Mouse (Mus musculus) frontal cortex, adult 2 months (tissue): ENCODE measurements around the gene Ssbp3. TPM values are rescaled to one million over a fixed set of nuclear protein-coding genes. Genes with fewer than 3 reads are reported as not detected.

ENCODE experiments used
- DNase-seq, 2 experiments: peaks; one replicate each; pipeline ENCODE4 v3.0.0; 2022; ENCODE audit warnings: low spot score in 1 of 2; ENCODE audit errors: extremely low spot score in 1 of 2
- polyA plus RNA-seq: library from polyadenylated mRNA; depleted of rRNA; stranded (reverse); fragments of >200 nt; gene quantifications from 2 replicates; pipeline ENCODE4 v1.2.3, GENCODE M21; 2012

Ssbp3 gene
- polyA plus RNA-seq, 1 experiment, result 95.6 TPM

DNA sequence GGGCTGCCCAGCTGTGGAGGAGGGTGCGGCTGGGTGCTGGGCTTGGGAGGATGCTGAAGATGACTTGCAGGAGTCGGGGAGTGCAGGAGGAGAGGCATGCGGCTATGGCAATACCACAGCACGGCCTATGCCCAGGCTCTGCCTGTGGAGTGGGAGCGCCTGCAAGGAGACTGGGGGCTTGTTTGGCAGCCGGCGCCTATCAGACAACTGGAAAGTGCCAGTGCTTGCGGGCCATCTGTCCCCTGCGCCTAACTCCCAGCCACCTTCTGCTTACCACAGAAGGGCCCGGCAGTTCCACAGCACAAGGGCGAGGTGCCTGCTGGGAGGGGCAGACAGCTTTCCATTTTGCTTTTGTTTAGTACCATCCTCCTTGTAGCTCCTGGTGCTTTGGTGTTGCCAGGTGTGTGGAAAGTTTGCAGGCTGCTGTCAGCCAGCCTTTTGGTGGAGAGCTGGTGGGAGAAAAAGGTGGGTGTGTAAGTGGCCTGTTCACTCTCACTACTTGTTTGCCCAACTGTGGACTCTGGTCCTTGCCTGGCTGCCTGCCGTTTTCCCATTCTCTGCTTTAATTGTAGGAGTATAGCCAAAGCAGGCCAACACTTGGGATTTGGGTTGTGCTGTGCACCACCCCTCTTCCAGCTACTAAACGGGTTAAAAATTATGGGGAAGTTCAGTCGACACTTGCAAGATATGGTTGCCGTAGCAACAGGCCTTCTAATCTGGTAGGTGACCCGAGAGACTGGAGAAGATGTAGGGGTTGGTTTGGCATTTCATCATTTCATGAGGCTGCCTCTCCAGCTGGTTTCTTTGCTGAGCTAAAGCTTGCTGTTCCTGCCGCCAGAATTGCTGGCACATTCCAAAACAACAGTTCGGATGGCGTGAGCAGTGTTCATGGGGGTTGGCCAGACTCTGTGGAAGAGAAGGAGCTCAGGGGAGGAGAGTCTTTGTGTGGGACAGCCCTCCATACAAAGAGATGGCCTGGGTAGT, 45.5 kb downstream of the Ssbp3 start:
- peak; percentile 72 to 81 for DNase-seq

DNA sequence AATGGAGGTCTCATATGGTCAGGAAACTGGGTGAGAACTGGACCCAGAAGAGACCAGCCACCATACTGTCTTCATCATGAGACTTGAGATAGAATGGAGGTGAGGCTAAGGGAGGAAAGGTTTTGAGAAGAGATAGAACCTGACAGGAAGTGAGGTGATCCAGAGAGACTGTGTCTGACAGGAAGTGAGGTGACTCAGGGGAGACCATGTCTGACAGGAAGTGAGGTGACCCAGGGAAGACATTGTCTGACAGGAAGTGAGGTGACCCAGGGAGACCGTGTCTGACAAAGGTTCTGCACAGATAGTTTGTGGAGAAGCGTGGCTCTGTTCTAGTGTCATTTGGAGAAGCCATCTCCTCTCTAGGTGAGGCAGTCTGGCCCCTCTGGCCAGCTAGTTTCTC, 47.6 kb downstream of the Ssbp3 start:
- no peak for DNase-seq

DNA sequence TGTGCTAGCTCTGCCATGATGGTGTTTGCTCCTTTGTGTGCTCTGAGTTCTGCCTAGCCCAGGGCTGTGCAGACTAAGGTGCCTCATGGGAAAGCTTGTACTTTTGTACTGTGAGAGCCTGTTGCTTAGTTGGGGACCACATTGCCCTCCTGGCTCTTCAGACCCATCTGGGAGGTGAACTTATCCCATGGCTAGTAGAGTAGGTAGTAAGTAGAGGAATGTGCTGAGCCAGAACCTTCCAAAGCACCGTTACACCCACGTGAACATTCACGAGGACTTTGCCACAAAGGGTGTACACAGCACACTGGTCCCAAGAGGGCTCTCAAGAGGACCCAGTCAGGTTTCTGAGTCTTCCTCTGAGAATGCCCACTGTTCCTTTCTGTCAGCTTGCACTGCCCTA, 48.1 kb downstream of the Ssbp3 start:
- DNase-seq, result no peak

DNA sequence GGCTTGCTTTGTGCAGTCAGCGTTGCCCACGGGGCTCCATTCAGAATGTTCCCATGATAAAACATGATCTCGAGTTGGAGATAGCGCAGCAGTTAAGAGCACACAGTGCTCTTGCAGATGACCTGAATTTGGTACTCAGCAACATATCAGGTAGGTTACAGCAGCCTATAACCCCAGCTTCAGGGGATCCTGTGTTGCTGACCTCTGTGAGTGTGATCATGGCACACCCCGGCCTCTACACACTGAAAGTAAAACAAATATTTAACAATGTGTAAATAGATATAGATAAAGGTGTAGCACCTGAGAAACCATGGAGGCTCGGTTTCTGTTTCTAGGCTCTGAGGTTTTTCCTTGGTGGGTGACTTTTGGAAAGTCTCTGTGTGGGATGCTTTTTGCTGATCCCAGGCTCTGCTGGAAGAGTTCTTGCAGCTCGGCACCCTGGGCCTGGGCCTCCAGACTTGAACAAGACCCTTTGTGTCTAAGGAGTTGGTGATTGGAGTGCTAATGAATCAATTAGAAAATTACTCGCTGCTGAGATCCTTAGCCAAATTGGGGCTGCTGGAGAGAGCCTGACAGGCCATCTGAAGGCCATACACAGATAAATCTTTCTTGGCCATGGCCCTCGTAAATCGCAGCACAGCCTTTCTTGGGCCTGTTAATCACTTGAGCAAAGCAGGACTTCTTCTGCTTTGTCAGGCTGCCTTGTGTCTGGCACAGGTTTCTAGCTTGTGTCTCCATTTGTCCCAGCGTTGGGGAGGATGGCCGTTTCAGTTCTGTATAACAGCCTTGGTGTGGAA, 49.2 kb downstream of the Ssbp3 start:
- no peak for DNase-seq

DNA sequence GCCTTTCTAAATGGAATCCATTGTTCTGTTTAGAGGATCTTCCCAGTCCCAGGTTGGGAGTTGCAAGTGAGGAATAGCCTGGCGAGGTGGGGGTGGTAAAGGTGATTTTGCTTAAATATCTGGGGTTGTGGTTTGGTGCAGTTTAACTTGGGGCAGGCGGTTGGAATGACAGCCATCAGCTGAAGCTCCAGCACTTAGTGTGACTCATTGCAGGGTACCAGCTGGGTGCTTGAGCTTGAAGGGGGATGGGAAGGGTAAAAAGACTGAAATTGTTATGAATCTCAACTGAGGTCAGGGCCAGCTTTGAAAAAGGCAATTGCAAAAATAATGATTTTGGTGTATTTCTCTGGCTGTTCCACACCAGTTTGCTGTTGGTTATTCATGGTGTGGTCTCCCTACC, 50.0 kb downstream of the Ssbp3 start:
- no peak for DNase-seq

DNA sequence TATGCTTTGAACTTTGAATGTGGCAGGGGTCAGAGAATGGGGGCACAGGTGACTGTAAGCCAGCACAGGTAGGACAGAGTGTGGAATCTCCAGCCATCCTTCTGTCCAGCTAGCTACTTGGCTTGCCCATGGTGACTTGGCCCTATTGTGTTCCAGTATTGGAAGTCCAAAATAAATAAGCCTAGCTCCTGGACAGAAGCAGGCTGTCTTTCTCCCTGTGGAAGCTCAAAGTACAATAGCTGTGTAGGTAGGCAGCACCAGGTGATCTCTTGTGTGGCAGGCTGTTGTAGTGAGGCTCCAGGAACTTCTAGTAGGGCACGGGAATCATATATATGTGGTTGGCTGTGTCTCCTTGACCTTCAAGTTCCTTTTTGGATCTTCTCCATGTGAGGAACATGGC, 50.8 kb downstream of the Ssbp3 start:
- no peak for DNase-seq

DNA sequence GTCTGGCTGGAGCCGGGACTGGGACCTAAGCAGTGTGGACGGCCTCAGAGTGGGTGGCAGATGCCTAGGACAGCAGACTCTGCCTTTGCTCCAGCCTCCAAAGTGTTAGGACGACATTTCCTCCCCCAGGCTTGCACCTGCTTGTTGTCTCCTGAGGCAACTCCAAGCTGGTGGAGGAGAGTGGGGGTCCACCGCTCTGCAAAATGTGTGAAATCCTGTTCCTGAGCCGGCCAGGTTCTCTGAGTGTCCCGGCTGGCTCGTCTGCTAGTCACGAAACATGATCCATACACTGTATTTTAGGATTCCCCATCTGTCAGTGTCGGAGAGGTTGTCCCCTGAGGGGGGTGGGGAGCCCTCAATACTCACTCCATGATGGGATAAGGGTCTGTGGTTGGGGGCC, 53.9 kb downstream of the Ssbp3 start:
- DNase-seq, result peak in 1 of 2 experiments; percentile 69

DNA sequence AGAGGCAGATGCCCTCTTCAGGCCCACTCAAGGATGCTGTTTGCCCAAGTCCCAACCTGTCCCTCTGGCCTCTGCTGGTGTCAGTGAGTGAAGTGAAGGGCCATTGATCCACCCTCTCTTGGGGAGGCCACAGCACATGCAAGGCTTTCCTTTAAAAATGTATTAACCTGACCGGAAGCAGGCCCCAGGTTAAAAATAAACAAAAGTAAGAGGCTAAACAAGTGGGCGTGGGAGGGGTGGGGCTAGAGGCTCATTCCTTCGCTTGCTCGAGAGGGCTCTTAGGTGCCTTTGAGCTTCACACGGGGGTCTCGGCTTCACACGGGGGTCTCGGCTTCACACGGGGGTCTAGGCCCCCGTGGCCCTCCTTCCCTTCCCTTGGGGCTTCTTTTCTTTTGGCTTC, 54.5 kb downstream of the Ssbp3 start:
- no peak for DNase-seq

DNA sequence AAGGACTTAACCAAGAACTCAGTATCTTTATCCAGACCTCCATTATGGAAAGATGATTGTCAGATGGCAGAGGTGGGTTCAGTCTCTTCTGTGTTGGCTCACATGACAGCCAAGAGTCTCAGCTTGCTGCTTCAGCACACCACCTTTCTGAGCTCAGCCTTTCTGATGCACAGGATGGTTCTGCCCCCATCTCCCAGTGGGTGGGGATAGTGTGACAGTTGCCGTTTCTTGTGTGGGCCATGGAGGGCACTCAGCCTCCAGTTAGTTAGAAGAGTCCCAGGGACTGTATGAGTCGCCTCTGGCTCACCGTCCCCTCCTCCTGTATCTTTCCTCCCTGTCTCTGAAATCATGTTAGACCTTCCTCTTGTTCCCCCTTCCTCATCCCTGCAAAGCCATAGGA, 55.9 kb downstream of the Ssbp3 start:
- DNase-seq, result peak; percentile 37 to 66

DNA sequence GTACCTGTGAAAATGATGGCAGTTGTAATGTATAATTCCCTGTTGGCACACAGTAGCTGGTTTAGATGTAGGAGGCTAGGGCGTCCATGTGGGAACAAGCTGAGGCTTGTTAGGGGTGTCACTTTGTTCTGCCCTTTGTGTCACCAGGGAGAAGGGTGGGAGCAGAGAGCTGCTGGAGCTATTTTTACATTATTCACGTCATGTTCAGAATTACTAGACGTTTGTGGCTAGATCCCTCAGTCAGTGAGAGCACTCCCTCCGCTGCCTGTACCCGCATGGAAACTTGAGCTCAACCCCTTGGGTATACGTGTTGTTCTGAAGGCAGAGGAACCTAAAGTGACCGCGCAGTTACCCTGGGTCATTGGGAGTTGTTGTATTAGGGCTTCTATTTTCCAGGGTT, 58.4 kb downstream of the Ssbp3 start:
- no peak for DNase-seq

DNA sequence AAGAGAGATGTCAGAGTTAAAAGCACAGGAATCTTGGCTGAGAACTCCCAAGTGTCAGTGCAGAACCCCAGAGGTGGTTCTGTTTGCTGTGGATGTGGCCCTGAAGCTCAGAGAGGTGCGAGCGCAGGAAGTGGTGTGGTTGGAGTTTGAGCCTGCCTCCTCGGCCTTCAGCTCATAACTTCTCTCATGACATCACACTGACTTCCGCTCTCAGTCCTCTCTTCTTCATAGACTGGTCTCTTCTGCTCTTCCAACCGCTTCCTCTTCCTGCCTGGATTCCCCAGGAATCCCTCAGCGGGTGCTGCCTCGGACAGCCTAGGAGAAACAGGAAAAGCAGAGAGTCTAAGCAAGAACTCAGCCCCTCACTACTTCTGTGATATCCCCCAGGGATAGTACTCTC, 60.3 kb downstream of the Ssbp3 start:
- no peak for DNase-seq

DNA sequence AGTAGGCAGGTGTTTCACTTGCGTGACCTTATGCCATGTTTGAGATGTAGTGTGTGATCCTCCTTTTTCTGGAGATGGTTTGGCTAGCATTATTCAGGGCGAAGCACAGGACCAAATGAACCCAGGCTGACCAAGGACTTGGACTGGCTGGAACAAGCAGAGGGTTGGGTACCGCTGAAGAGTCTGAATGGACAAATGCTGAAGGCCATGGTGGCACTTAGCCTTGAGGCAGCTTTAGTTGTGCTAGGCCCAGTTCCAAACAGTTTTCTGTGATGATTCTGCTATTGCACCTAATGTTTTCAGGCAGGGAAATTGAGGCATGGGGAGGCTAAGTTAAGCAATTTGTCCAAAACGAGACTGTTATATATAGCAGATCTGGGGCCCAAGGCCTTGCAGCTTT, 61.6 kb downstream of the Ssbp3 start:
- DNase-seq, result no peak

DNA sequence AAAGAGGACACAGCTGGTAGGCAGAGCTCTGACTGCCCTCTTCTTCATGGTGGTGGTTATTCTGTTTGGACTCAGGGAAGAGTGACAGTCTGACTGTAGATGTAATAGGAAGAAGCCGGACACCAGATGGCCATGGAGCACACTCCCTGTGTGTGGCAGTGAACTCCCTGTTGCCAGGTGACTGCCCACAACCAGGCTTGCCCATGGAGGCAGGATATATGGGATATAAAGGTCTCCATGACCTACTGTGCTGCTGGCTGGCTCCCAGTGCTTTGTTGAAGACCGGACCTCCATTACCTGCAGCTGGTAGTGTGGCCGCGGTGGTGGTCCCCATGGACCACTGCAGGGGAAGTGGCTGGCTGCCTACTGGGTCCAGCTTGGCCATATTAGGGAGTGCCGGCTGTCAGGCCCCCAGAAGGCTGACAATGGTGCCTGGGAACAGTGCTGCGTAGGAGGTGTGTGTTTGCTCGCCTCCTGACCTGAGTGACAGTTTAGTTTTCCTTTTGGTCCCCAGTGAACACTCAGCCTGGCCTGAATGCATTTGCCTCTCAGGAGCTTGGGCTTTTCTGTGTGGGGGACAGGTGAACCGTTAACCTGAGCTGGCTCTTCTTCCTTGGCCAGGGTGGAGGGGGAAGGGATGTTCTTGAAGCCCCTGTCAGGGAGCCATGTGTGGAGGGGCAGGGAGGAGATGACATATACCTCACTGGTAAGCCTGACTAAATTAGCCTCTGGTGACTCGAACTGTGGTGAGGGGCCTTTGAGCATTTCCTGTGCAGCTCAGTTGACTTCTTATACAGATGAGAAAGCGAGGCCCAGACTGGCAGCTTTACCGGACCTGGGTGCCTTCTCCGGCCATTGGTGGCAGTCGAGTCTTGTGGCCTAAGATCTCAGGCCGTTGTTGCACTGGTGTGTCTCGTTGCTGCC, 62.2 kb downstream of the Ssbp3 start:
- no peak for DNase-seq

DNA sequence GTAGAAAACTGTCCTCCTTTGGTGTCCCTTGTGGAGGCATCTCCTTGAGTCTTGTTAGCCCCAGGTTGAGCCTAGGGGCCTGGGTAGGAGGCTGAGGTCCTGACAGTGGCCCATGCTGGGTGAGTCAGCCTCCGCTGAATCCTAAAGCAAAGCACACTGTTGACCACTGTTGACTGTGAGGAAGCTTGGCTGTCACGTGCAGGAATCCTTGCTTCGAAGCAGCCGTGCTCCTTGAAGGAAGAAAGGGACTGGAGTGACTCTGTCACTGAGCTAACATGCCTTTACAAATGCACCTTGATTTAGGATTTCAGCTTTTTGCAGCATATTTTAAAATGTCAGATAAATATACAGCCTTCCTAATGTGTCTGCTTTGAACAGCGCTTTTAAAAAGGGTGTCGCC, 64.8 kb downstream of the Ssbp3 start:
- DNase-seq, result no peak

DNA sequence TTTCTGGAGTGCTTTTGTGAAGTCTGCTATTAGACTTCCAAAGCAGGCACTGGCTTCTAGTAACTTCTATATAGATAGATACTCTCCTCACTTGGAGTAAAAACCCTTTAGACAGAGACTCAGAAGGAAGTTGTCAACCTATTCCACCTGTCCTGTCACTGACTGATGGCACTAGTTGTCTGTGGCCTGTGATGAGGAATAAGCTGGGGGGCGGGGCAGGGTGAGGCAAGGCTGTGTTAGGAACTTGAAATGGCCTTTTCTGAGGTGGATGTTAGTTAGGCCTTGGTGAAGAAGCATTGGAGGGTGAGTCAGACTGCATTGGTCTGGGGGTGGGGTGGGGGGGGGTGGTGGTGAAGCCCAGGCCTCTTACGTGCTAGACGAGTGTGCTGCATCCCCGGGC, 65.4 kb downstream of the Ssbp3 start:
- DNase-seq, result no peak

DNA sequence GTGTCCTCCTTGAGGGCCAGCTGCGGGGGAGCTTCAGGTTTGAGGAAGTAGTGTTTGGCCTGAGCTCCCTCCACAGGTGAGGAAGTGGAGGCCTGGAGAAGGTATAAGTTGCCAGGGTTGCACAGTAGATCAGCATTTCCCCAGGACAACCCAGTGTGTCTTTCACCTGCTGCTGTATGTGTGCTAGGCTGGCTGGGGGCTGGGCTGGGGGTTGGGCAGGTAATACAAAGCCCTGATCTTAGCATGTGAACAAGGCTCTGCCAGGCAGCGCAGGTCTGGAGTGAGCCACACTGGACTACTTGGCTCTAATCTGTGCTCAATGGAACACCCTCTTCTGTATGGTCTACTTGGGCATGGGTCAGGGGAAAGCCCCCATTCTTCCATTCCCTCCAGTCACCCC, 66.1 kb downstream of the Ssbp3 start:
- DNase-seq, result no peak

DNA sequence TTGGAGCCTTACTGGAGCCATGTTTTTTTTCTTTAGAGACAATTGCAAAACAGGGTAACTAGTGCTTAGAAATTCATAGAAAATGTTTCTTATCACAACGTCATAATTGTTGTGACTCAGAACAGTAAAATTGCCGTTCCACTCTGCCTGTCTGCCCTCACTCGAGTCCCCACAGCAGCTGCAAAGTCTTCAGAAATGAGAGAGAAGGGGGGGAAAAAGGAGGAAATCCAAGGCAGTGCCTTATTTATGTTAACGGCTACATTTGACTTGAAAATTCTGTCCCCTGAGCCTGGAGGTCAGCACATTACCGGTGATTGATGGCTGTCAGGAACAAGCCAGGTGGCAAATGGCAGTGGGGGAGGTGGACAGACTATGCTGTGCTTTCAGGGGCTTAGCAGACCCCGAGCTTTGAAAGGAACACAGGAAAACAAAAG, 66.7 kb downstream of the Ssbp3 start:
- DNase-seq, result no peak

DNA sequence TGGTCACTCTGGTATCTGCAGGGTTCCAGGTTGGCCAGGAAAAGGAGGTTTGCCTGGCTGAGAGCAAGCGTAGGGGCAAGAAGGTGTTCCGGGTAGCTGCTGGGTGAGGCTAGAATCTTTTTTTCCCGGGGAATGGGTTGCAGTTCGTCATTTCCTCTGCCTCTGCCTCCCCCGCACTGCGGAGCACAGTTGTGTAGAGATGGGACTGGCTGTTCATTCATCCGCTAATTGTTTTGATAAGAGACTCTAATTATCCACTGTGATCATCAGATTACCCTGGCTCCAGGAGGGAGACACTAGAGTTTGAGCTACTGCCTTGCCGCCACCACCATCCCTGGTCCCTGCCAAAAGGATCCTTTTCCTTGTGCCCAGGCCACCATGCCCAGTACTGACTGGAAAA, 67.9 kb downstream of the Ssbp3 start:
- DNase-seq, result peak in 1 of 2 experiments; percentile 61

DNA sequence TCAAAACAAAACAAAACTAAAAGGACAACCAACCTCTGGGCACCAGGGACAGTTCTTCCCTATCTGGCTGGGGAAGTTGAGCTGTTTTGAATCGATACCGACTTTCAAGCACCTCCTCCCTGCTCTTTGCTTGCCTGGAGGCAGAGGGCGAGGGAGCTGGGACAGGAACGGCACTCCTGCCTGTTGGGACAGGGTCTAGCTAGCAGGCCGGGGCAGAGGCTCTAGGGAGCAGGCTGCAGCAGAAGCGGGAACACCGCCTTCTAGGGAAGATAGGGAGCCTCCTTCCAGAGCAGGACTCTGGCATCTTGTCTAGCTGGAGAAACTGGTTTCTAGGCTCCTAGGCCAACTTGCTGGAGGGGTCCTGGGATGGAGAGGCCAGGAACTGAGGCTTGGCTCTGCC, 70.2 kb downstream of the Ssbp3 start:
- DNase-seq, result no peak

DNA sequence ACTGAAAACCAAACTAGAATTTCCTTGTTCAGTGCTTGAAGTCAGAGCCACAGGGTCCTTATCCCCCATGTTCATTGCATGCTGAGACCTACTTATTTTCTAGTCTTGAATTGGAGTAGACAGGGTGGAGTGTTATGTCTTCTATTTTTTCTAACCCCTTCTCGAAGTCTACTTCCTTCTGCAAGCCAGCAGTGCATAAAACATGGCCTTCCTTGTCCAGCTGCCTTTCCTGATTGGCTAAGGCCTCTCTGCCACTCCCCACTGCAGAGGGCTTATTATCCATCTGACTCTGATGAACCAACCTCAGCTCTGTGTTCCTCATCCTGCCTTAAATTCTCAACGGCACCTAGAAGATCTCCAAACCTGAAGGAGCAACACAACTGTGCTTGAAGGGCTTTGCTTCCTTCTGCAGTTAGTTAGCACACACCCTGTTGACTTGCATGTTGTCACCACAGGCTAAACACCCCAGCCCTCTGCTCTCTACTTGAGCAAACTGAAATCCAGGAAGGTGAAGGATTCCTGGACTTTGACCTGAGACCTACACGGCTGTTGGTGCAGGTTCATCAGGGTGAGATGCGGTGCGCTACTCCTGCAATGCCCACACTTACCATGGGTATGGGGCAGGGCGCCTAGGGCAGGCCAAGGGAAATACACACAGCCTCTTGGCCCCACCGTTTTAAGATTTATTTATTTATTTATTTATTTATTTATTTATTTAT, 71.0 kb downstream of the Ssbp3 start:
- no peak for DNase-seq
